Mouse (Mus musculus) MEL (cell line): ENCODE data around the gene Palld. TPM values are rescaled to one million over a fixed set of nuclear protein-coding genes. Genes with fewer than 3 reads are reported as not detected.

Source experiments
- DNase-seq: peaks from one replicate; pipeline ENCODE4 v3.0.0; 2011; ENCODE audit warnings: low read depth, low spot score
- H3K27ac ChIP-seq: 2 replicates; pipeline ENCODE4 v1.5.1; 2012; ENCODE audit warnings: low read depth, mild to moderate bottlenecking, control low read depth, low read length, moderate library complexity; ENCODE audit not compliant: control insufficient read depth
- H3K27me3 ChIP-seq, 2 experiments: fragments of 150-350 bp in 1 of 2; sonication (generic) in 1 of 2; 2 replicates each; pipeline ENCODE4 v1.6.1; 2012; ENCODE audit warnings: low read length in 2 of 2, mild to moderate bottlenecking in 2 of 2, improper control_type of control experiment in 1 of 2, moderate library complexity in 1 of 2; ENCODE audit not compliant: insufficient read depth in 2 of 2, control insufficient read depth in 1 of 2
- H3K36me3 ChIP-seq, 2 experiments: 2 replicates each; pipeline ENCODE4 v1.6.1; 2012 to 2014; ENCODE audit warnings: low read length in 2 of 2, improper control_type of control experiment in 1 of 2, inconsistent platforms in 1 of 2, mild to moderate bottlenecking in 1 of 2; ENCODE audit not compliant: insufficient read depth in 2 of 2, control insufficient read depth in 1 of 2
- H3K4me1 ChIP-seq, 2 experiments: fragments of 150-350 bp in 1 of 2; sonication (generic) in 1 of 2; 2 replicates each; pipeline ENCODE4 v1.6.1; 2012; ENCODE audit warnings: low read length in 2 of 2, improper control_type of control experiment in 1 of 2, mild to moderate bottlenecking in 1 of 2; ENCODE audit not compliant: insufficient read depth in 2 of 2, control insufficient read depth in 1 of 2
- H3K4me3 ChIP-seq, 2 experiments: fragments of 150-350 bp in 1 of 2; sonication (generic) in 1 of 2; 2 replicates each; pipeline ENCODE4 v1.5.1; 2012; ENCODE audit warnings: low read depth in 2 of 2, low read length in 2 of 2, mild to moderate bottlenecking in 2 of 2, moderate library complexity in 2 of 2, control low read depth in 1 of 2, improper control_type of control experiment in 1 of 2; ENCODE audit not compliant: control insufficient read depth in 1 of 2, insufficient read depth in 1 of 2
- H3K79me2 ChIP-seq: 2 replicates; pipeline ENCODE4 v1.6.1; 2012; ENCODE audit warnings: mild to moderate bottlenecking, low read length, moderate library complexity; ENCODE audit not compliant: control insufficient read depth, poor library complexity, insufficient read depth
- H3K9ac ChIP-seq: 2 replicates; pipeline ENCODE4 v1.6.1; 2012; ENCODE audit warnings: low read depth, mild to moderate bottlenecking, control low read depth, low read length, moderate library complexity; ENCODE audit not compliant: control insufficient read depth, poor library complexity, severe bottlenecking
- H3K9me3 ChIP-seq: fragments of 150-350 bp; sonication (generic); replicated peaks from 2 replicates; pipeline ENCODE4 v1.6.1; 2012; ENCODE audit warnings: mild to moderate bottlenecking, low read length, improper control_type of control experiment, moderate library complexity; ENCODE audit not compliant: insufficient read depth
- CTCF ChIP-seq, 3 experiments: IDR thresholded peaks in 2 of 3; conservative IDR thresholded peaks in 1 of 3; 2 replicates each; pipeline ENCODE4 v1.5.1; 2011 to 2012; ENCODE audit warnings: low read length in 3 of 3, low read depth in 2 of 3, mild to moderate bottlenecking in 2 of 3, improper control_type of control experiment in 1 of 3, inconsistent platforms in 1 of 3, mixed read lengths in 1 of 3, moderate library complexity in 1 of 3; ENCODE audit not compliant: control insufficient read depth in 1 of 3, insufficient read depth in 1 of 3, poor library complexity in 1 of 3, severe bottlenecking in 1 of 3
- ETS1 ChIP-seq: IDR thresholded peaks from 2 replicates; pipeline ENCODE4 v1.6.1; 2012; ENCODE audit warnings: low read depth, mild to moderate bottlenecking, inconsistent platforms, low read length, improper control_type of control experiment, moderate library complexity
- GABPA ChIP-seq: IDR thresholded peaks from 2 replicates; pipeline ENCODE4 v1.6.1; 2012; ENCODE audit warnings: low read depth, mild to moderate bottlenecking, inconsistent platforms, low read length, improper control_type of control experiment, moderate library complexity
- MAZ ChIP-seq: IDR thresholded peaks from 2 replicates; pipeline ENCODE4 v1.6.1; 2012; ENCODE audit warnings: low read depth, mild to moderate bottlenecking, inconsistent platforms, low read length, improper control_type of control experiment
- MYB ChIP-seq: IDR thresholded peaks from 2 replicates; pipeline ENCODE4 v1.6.1; 2011; ENCODE audit warnings: mild to moderate bottlenecking, low read depth, low read length, improper control_type of control experiment
- POLR2A ChIP-seq, 2 experiments: IDR thresholded peaks; 2 replicates each; pipeline ENCODE4 v1.6.1; 2011 to 2012; ENCODE audit warnings: low read length in 2 of 2, mild to moderate bottlenecking in 2 of 2, control low read depth in 1 of 2, improper control_type of control experiment in 1 of 2, low read depth in 1 of 2, moderate library complexity in 1 of 2; ENCODE audit not compliant: control insufficient read depth in 1 of 2, insufficient read depth in 1 of 2, poor library complexity in 1 of 2
- POLR2AphosphoS2 ChIP-seq: IDR thresholded peaks from 2 replicates; pipeline ENCODE4 v1.6.1; 2011; ENCODE audit warnings: low read length, improper control_type of control experiment
- RAD21 ChIP-seq: IDR thresholded peaks from 2 replicates; pipeline ENCODE4 v1.6.1; 2011; ENCODE audit warnings: mild to moderate bottlenecking, low read depth, low read length, improper control_type of control experiment
- RCOR1 ChIP-seq: IDR thresholded peaks from 2 replicates; pipeline ENCODE4 v1.6.1; 2012; ENCODE audit warnings: low read depth, mild to moderate bottlenecking, inconsistent platforms, low read length, improper control_type of control experiment
- SIN3A ChIP-seq: IDR thresholded peaks from 2 replicates; pipeline ENCODE4 v1.6.1; 2012; ENCODE audit warnings: low read length, improper control_type of control experiment, inconsistent platforms
- TBP ChIP-seq: IDR thresholded peaks from 2 replicates; pipeline ENCODE4 v1.8.0; 2011; ENCODE audit warnings: low read depth, low read length, improper control_type of control experiment
- TCF12 ChIP-seq: IDR thresholded peaks from 2 replicates; pipeline ENCODE4 v1.6.1; 2014; ENCODE audit warnings: low read depth, mild to moderate bottlenecking, inconsistent platforms, low read length, improper control_type of control experiment, moderate library complexity
- ZMIZ1 ChIP-seq: IDR thresholded peaks from 2 replicates; pipeline ENCODE4 v1.6.1; 2012; ENCODE audit warnings: low read depth, mild to moderate bottlenecking, inconsistent platforms, low read length, improper control_type of control experiment, moderate library complexity
- ZNF384 ChIP-seq: IDR thresholded peaks from 2 replicates; pipeline ENCODE4 v1.6.1; 2012; ENCODE audit warnings: low read depth, mild to moderate bottlenecking, inconsistent platforms, low read length, improper control_type of control experiment
- polyA plus RNA-seq, 2 experiments: library from polyadenylated mRNA; stranded (reverse) in 1 of 2; unstranded in 1 of 2; fragments of >175 nt in 1 of 2; fragments of >200 nt in 1 of 2; gene quantifications; 2 replicates each; pipeline versions ENCODE4 v1.2.1 to v1.2.4; 2012; ENCODE audit warnings: low replicate concordance in 2 of 2, low read depth in 1 of 2; ENCODE audit not compliant: insufficient read length in 2 of 2, insufficient read depth in 1 of 2, missing spikeins in 1 of 2
- total RNA-seq: library from RNA; depleted of rRNA; stranded (reverse); fragments of 300-350 nt; gene quantifications from 2 replicates; pipeline ENCODE4 v1.2.3, GENCODE M21; 2012

Palld gene
- total and polyA plus RNA-seq, 3 experiments = 0.23 to 1.9 TPM; not detected in 1

DNA sequence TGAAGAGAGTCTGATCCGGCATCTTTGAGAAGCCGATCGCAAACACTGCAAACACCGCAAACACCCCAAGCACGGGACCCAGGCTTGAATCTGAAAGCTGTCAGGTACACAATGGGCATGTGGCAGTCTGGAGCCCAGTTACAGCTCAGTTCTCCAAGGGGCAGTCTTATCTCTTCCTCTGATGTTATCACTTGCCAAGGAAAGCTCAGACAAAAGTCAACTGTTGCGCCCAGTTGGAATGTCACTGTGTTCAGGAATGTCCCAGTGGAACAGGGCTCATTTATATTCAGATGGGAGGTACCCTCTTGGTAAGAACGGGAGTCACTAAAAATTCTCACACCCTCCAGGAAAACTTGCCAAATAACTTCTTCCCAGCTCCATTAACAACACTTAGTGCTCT, 328.0 kb downstream of the Palld start:
- Histone ChIP-seq H3K9me3 (no peaks in the 10 kb centered on the region), H3K27ac (no peak overlapping the region), H3K36me3 (no peaks in the 10 kb centered on the region), H3K4me1 (no peaks in the 10 kb centered on the region), H3K27me3 (peaks cover 0 to 1% of the 10 kb centered on the region in 2 experiments; a peak in 1 of 4 replicates), H3K9ac (no peak overlapping the region), H3K79me2 (no peaks in the 10 kb centered on the region), H3K4me3 (no peak overlapping the region)
- TF ChIP-seq GABPA = no peak
- TF ChIP-seq ZNF384 = no peak
- TF ChIP-seq MAZ = no peak
- no peak for TF ChIP-seq RCOR1
- TF ChIP-seq TCF12 = no peak
- no peak for TF ChIP-seq POLR2AphosphoS2
- no peak for TF ChIP-seq RAD21
- TF ChIP-seq CTCF (IDR thresholded peaks at IDR 0.05 in 2 of 3, conservative IDR thresholded peaks at IDR 0.05 in 1 of 3; ENCODE audit: control insufficient read depth in 1 of 3, insufficient read depth in 1 of 3, low read depth in 2 of 3, low read length in 3 of 3, poor library complexity in 1 of 3, severe bottlenecking in 1 of 3) = no peak
- no peak for TF ChIP-seq ZMIZ1
- TF ChIP-seq SIN3A = no peak
- DNase-seq = no peak

GRCm38 (mm10) chr8:61573179-61573937, 329.1 kb downstream of the Palld start:
- H3K4me1 ChIP-seq = no peaks in the 10 kb centered on the region
- TF ChIP-seq RCOR1 (no peak), TCF12 (no peak), ETS1 (no peak), POLR2A (IDR thresholded peaks at IDR 0.05; ENCODE audit: control insufficient read depth in 1 of 2, insufficient read depth in 1 of 2, low read depth in 1 of 2, low read length in 2 of 2, poor library complexity in 1 of 2) (no peak)
- peaks cover 0 to 1% of the 10 kb centered on the region in 2 experiments; a peak in 1 of 4 replicates for H3K27me3 ChIP-seq
- no peak overlapping the region for H3K4me3 ChIP-seq
- no peaks in the 10 kb centered on the region for H3K79me2 ChIP-seq
- no peaks in the 10 kb centered on the region for H3K36me3 ChIP-seq
- no peak overlapping the region for H3K27ac ChIP-seq
- no peak overlapping the region for H3K9ac ChIP-seq
- no peak for DNase-seq
- no peaks in the 10 kb centered on the region for H3K9me3 ChIP-seq

- H3K36me3 ChIP-seq = no peaks in the 10 kb centered on the region
- no peak overlapping the region for H3K4me3 ChIP-seq
- peaks cover 0 to 1% of the 10 kb centered on the region in 2 experiments; a peak in 1 of 4 replicates for H3K27me3 ChIP-seq
- TF ChIP-seq TBP (no peak), MYB (no peak)
- H3K4me1 ChIP-seq = no peaks in the 10 kb centered on the region
- no peaks in the 10 kb centered on the region for H3K9me3 ChIP-seq
- H3K27ac ChIP-seq = no peak overlapping the region
- no peaks in the 10 kb centered on the region for H3K79me2 ChIP-seq
- no peak overlapping the region for H3K9ac ChIP-seq
- no peak for DNase-seq
Measured at GRCm38 (mm10) chr8:61572697-61573096, 329.8 kb downstream of the Palld start.
